Mouse (Mus musculus) heart, postnatal 0 days (tissue): ENCODE data around the gene Cacna1c. TPM values are rescaled to one million over a fixed set of nuclear protein-coding genes. Genes with fewer than 3 reads are reported as not detected.

Source experiments
- ATAC-seq: fragments of 200-750 bp; cut with Nextera tagmentation; 2 replicates; pipeline ENCODE4 v1.8.0; 2017; ENCODE audit warnings: low read depth, moderate number of reproducible peaks, moderate library complexity; ENCODE audit not compliant: insufficient read depth
- DNase-seq: peaks from one replicate; pipeline ENCODE4 v3.0.0-alpha.2; 2016; ENCODE audit warnings: low spot score
- H3K27ac ChIP-seq: fragments of 300-500 bp; sonication (generic); 2 replicates; pipeline ENCODE4 v1.5.1; 2014; ENCODE audit warnings: low read depth, mild to moderate bottlenecking
- H3K27me3 ChIP-seq: fragments of 300-500 bp; sonication (generic); 2 replicates; pipeline ENCODE4 v1.6.1; 2014; ENCODE audit warnings: low read length, mixed read lengths; ENCODE audit not compliant: control insufficient read depth, insufficient read depth
- H3K36me3 ChIP-seq: fragments of 300-500 bp; sonication (generic); replicated peaks from 2 replicates; pipeline ENCODE4 v1.6.1; 2014; ENCODE audit warnings: low read length, mixed read lengths; ENCODE audit not compliant: control insufficient read depth, insufficient read depth
- H3K4me1 ChIP-seq: fragments of 300-500 bp; sonication (generic); 2 replicates; pipeline ENCODE4 v1.6.1; 2014; ENCODE audit warnings: antibody characterized with exemption; ENCODE audit not compliant: control insufficient read depth, insufficient read depth
- H3K4me2 ChIP-seq: fragments of 300-500 bp; sonication (generic); 2 replicates; pipeline ENCODE4 v1.6.1; 2014; ENCODE audit warnings: low read depth, mild to moderate bottlenecking, low read length, moderate library complexity
- H3K4me3 ChIP-seq: fragments of 300-500 bp; sonication (generic); 2 replicates; pipeline ENCODE4 v1.5.1; 2014; ENCODE audit warnings: low read depth, low read length
- H3K9ac ChIP-seq: fragments of 300-500 bp; sonication (generic); replicated peaks from 2 replicates; pipeline ENCODE4 v1.6.1; 2014; ENCODE audit warnings: low read depth, low read length, mixed read lengths
- H3K9me3 ChIP-seq: fragments of 300-500 bp; sonication (generic); replicated peaks from 2 replicates; pipeline ENCODE4 v1.6.1; 2016; ENCODE audit warnings: low read length; ENCODE audit not compliant: control insufficient read depth
- CTCF ChIP-seq: IDR thresholded peaks from 2 replicates; pipeline ENCODE4 v1.5.1; 2016; ENCODE audit warnings: antibody characterized with exemption, control low read depth, low read depth
- EP300 ChIP-seq: IDR thresholded peaks from 2 replicates; pipeline ENCODE4 v1.6.1; 2016; ENCODE audit warnings: antibody characterized with exemption, low read depth
- WGBS: fragments of 180-500 bp; shearing (Covaris S2); extraction: QIAGEN DNeasy Blood & Tissue Kit; methylation state at CpG from one replicate; pipeline ENCODE4 v1.1.7; 2014; 5-methylcytosine and 5-hydroxymethylcytosine counted together
- polyA plus RNA-seq: library from polyadenylated mRNA; unstranded; fragments of >200 nt; fragmentation: Nextera tagmentation; extraction: Ambion mirVana; gene quantifications from 2 replicates; pipeline ENCODE4 v1.2.1, GENCODE M21; 2015
- total RNA-seq: library from RNA; depleted of rRNA; stranded (reverse); fragments of >200 nt; gene quantifications from 2 replicates; pipeline ENCODE4 v1.2.3, GENCODE M21; 2014; ENCODE audit warnings: low replicate concordance

Gene Cacna1c
- total and polyA plus RNA-seq, 2 experiments from 2014 or later, result 51.3 to 159 TPM

DNA sequence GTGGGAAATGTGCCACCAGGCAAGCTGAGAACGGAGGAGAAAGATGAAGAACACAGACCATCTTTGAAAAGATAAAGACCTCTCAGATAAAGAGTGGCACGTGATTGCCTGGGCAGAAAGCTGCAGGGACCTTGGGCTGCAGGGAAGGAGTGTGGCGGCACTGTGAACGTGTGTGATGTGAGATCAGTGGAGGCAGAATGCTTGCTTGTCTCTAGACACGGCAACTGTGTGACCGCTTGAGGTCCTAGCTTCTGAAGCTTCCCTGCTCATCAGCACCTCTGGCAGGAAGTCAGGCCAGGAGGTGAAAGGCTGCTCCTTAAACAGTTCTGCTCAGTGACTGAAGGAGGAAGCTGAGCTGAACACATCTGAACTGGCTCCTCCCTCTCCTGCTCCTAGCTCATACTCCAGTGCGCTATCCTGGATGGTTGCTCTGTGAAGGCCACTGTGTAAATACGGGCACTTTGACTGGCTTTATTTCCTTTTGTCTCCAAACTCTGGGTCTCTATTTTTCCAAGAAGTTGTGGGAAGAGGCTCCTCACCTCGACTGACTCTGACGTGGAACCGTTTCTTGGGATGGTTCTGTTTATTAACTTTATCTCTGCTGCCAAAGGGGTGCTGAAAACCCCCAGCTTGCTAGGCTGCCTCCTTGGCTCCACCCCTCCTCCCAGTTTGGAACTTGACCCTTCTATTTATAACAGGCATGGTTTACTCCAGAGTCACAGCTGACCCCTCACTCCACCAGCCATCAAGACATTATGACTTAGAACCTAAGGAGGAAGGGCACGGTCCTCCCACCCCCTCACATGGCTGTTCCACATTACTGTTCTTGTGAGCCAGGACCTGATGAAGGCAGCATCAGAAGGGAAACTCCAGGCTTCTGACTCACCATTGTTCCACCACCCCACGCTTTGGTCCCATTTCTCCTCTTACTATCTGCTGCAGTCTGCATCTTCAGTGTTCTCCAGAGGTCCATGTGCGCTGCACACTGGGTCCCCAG, 357.0 kb downstream of the Cacna1c start:
- Histone ChIP-seq H3K4me1 (peaks cover 45% of the 10 kb centered on the region), H3K27ac (peak overlapping the region; percentile 30), H3K9ac (no peak overlapping the region), H3K4me3 (no peak overlapping the region), H3K9me3 (no peaks in the 10 kb centered on the region), H3K27me3 (no peaks in the 10 kb centered on the region), H3K36me3 (no peaks in the 10 kb centered on the region), H3K4me2 (no peak overlapping the region)
- DNase-seq (no peak), ATAC-seq (no peak)
- TF ChIP-seq EP300 (no peak), CTCF (no peak)
- 24% methylated on average over 14 of the region's 14 CpGs for WGBS

- no peak overlapping the region for H3K27ac ChIP-seq
- H3K9ac ChIP-seq, result no peak overlapping the region
- H3K9me3 ChIP-seq, result no peaks in the 10 kb centered on the region
- peaks cover 34% of the 10 kb centered on the region for H3K4me1 ChIP-seq
- DNase-seq (no peak), ATAC-seq (no peak)
- H3K27me3 ChIP-seq, result no peaks in the 10 kb centered on the region
- TF ChIP-seq EP300 (no peak), CTCF (no peak)
- no peaks in the 10 kb centered on the region for H3K36me3 ChIP-seq
- no peak overlapping the region for H3K4me3 ChIP-seq
- H3K4me2 ChIP-seq, result no peak overlapping the region
- 21% methylated on average over 7 of the region's 7 CpGs for WGBS
These were observed 359.5 kb downstream of the Cacna1c start for GRCm38 (mm10) chr6:118836693-118837092.

DNA sequence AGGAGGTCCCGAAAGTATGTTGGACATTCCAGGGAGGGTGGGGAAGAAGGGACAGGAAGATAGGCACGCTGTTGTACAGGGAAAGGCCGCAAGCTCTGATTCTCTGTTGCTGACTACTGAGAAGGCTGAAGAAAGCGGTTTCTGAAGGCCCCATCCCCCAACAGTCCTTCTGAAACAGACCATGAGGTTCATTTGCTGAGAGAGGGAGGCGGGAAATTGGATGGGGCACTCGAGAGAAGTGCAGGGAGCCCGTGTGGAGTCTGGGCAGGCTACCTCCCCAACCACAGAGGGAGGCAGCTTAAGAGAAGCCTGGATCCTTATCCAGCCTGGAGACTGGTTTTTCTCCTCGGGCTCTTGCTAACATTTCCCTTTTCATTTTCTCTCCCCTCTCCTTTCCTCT, 362.2 kb downstream of the Cacna1c start:
- Histone ChIP-seq H3K36me3 (no peaks in the 10 kb centered on the region), H3K27ac (peak overlapping the region; percentile 30; the same call in 1 of the 2 replicates), H3K4me1 (peaks cover 34% of the 10 kb centered on the region), H3K4me3 (no peak overlapping the region), H3K9ac (no peak overlapping the region), H3K9me3 (no peaks in the 10 kb centered on the region), H3K27me3 (no peaks in the 10 kb centered on the region), H3K4me2 (no peak overlapping the region)
- ATAC-seq (0 out of 2 replicates have a peak, but pooled peaks have one; percentile 21), DNase-seq (no peak)
- TF ChIP-seq EP300 (no peak), CTCF (no peak)
- 33% methylated on average over 8 of the region's 8 CpGs for WGBS

DNA sequence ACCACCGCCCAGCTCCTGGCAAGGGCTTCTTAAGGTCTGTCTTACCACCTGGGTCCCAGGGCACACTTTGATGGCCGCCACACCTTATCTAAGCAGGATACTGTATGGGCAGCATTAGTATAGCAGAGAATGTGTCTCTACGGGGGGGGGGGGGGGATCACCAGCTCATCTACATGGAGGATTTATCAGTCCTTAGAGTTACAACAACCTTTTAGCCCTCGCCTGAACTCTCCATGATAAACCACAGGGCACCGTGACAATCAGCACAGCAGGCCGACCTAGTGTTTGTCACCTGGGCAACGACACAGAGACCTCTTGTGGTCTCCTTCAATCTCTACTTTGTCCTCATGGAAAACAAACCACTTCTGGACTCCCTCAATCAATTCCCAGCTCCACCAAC, 363.2 kb downstream of the Cacna1c start:
- H3K27ac ChIP-seq, result no peak overlapping the region
- TF ChIP-seq CTCF (no peak), EP300 (no peak)
- no peak overlapping the region for H3K4me3 ChIP-seq
- H3K9me3 ChIP-seq, result no peaks in the 10 kb centered on the region
- H3K27me3 ChIP-seq, result no peaks in the 10 kb centered on the region
- H3K4me1 ChIP-seq, result peaks cover 32% of the 10 kb centered on the region
- H3K4me2 ChIP-seq, result no peak overlapping the region
- DNase-seq (no peak), ATAC-seq (0 out of 2 replicates have a peak, but pooled peaks have one; percentile 18)
- WGBS, result 46% methylated on average over 7 of the region's 7 CpGs
- no peak overlapping the region for H3K9ac ChIP-seq
- no peaks in the 10 kb centered on the region for H3K36me3 ChIP-seq

- WGBS, result 80% methylated on average over 2 of the region's 2 CpGs
- DNase-seq, result no peak
- Histone ChIP-seq H3K27ac (no peak overlapping the region), H3K36me3 (no peaks in the 10 kb centered on the region), H3K4me2 (no peak overlapping the region), H3K4me1 (peaks cover 32% of the 10 kb centered on the region), H3K9me3 (no peaks in the 10 kb centered on the region), H3K4me3 (no peak overlapping the region), H3K9ac (no peak overlapping the region), H3K27me3 (no peaks in the 10 kb centered on the region)
- ATAC-seq, result no peak
- TF ChIP-seq EP300 (no peak), CTCF (no peak)
These were observed 363.6 kb downstream of the Cacna1c start for GRCm38 (mm10) chr6:118832616-118833015.
